Mouse (Mus musculus): ENCODE data around the gene Diablo.
"Not testable (repeated sequence)": the region's sequence is repeated elsewhere in the genome, so short reads cannot be mapped to it uniquely, and the experiment has no call there.

Gene Diablo

GRCm38 (mm10) chr5:123523692-123524392 lies at the start of gene Diablo:
Gene Diablo, minus strand, starts transcription at chr5:123524176.
- DNase-seq, result peak; percentile 99 to 100

- no peak for DNase-seq
These were observed 49.4 kb upstream of the Diablo start for GRCm38 (mm10) chr5:123573362-123573761.

GRCm38 (mm10) chr5:123572357-123573186 lies 48.6 kb upstream of the Diablo start, which contains the start of gene Vps33a:
Gene Vps33a, minus strand, starts transcription at chr5:123573038.
- DNase-seq, result peak; percentile 99

GRCm38 (mm10) chr5:123561128-123561527 lies 37.2 kb upstream of the Diablo start:
- DNase-seq, result no peak

GRCm38 (mm10) chr5:123559588-123559987 lies 35.6 kb upstream of the Diablo start:
- DNase-seq, result no peak

- peak; percentile 82 to 90 for DNase-seq
These were observed 32.5 kb upstream of the Diablo start for GRCm38 (mm10) chr5:123556451-123556850.

GRCm38 (mm10) chr5:123555693-123556092 lies 31.7 kb upstream of the Diablo start:
- no peak for DNase-seq

- no peak for DNase-seq
These were observed 9.8 kb upstream of the Diablo start for GRCm38 (mm10) chr5:123533801-123534200.

GRCm38 (mm10) chr5:123530056-123530455 lies 6.1 kb upstream of the Diablo start:
- no peak for DNase-seq

- no peak for DNase-seq
These were observed 4.7 kb upstream of the Diablo start for GRCm38 (mm10) chr5:123528641-123529040.

- no peak for DNase-seq
These were observed 2.0 kb upstream of the Diablo start for GRCm38 (mm10) chr5:123525916-123526495.

- no peak for DNase-seq
These were observed 1.3 kb upstream of the Diablo start, which contains the start of gene Gm49027 for GRCm38 (mm10) chr5:123525281-123525680. Gene Gm49027, minus strand, starts transcription at chr5:123525488.

- no peak for DNase-seq
These were observed 396 bp upstream of the Diablo start for GRCm38 (mm10) chr5:123524393-123524750.

GRCm38 (mm10) chr5:123522166-123522565 lies 1.8 kb downstream of the Diablo start:
- no peak for DNase-seq

GRCm38 (mm10) chr5:123521621-123522020 lies 2.4 kb downstream of the Diablo start:
- DNase-seq, result no peak

GRCm38 (mm10) chr5:123520666-123521065 lies 3.3 kb downstream of the Diablo start:
- DNase-seq, result no peak

GRCm38 (mm10) chr5:123514871-123515270 lies 9.1 kb downstream of the Diablo start:
- DNase-seq, result no peak

GRCm38 (mm10) chr5:123512102-123512501 lies 11.9 kb downstream of the Diablo start:
- DNase-seq, result no peak

GRCm38 (mm10) chr5:123511426-123511825 lies 12.6 kb downstream of the Diablo start:
- not testable (repeated sequence) for DNase-seq

- no peak for DNase-seq
These were observed 13.8 kb downstream of the Diablo start, which contains the start of gene B3gnt4 for GRCm38 (mm10) chr5:123510160-123510559. Gene B3gnt4, plus strand, starts transcription at chr5:123510460.

GRCm38 (mm10) chr5:123508921-123509320 lies 15.1 kb downstream of the Diablo start:
- DNase-seq, result no peak

- DNase-seq, result peak; percentile 80 to 91
These were observed 15.8 kb downstream of the Diablo start for GRCm38 (mm10) chr5:123507936-123508723.

GRCm38 (mm10) chr5:123501973-123502372 lies 22.0 kb downstream of the Diablo start:
- DNase-seq, result no peak

Measured in kidney, postnatal 36 days (tissue).